Mouse (Mus musculus): ENCODE results near the gene Ppl. TPM values are rescaled to one million over a fixed set of nuclear protein-coding genes. Genes with fewer than 3 reads are reported as not detected.

Gene Ppl
- polyA plus RNA-seq (2015; fragmentation: Illumina TruSeq; extraction: RNeasy Lipid Tissue Mini Kit (QIAGEN cat#74804); ENCODE audit: low read depth, low replicate concordance) = 0.31 TPM

GRCm38 (mm10) chr16:5132401-5132801, at the start of gene Ppl:
Gene Ppl, minus strand, starts transcription at chr16:5132421.

GRCm38 (mm10) chr16:5147037-5147385, 14.8 kb upstream of the Ppl start, which contains the start of gene Sec14l5:
Gene Sec14l5, plus strand, starts transcription at chr16:5147109.

GRCm38 (mm10) chr16:5049774-5050234, 82.4 kb downstream of the Ppl start, which contains the start of the genes Glyr1 and Ubn1:
Gene Glyr1, minus strand, starts transcription at chr16:5049863.
Gene Ubn1, plus strand, starts transcription at chr16:5050057.

Other genes starting within 250 kb of the Ppl start
- gene Mgrn1, start 246.2 kb downstream of the Ppl start, polyA plus RNA-seq (2015; fragmentation: Illumina TruSeq; extraction: RNeasy Lipid Tissue Mini Kit (QIAGEN cat#74804); ENCODE audit: low read depth, low replicate concordance) = 154 TPM
- 68.0 TPM for gene Nudt16l1, start 193.7 kb downstream of the Ppl start, polyA plus RNA-seq (2015; fragmentation: Illumina TruSeq; extraction: RNeasy Lipid Tissue Mini Kit (QIAGEN cat#74804); ENCODE audit: low read depth, low replicate concordance)
- 43.4 TPM for gene Anks3, start 168.2 kb downstream of the Ppl start, polyA plus RNA-seq (2015; fragmentation: Illumina TruSeq; extraction: RNeasy Lipid Tissue Mini Kit (QIAGEN cat#74804); ENCODE audit: low read depth, low replicate concordance)
- not detected for gene Sept12, start 134.6 kb downstream of the Ppl start, polyA plus RNA-seq (2015; fragmentation: Illumina TruSeq; extraction: RNeasy Lipid Tissue Mini Kit (QIAGEN cat#74804); ENCODE audit: low read depth, low replicate concordance)
- gene Smim22, start 125.1 kb downstream of the Ppl start, polyA plus RNA-seq (2015; fragmentation: Illumina TruSeq; extraction: RNeasy Lipid Tissue Mini Kit (QIAGEN cat#74804); ENCODE audit: low read depth, low replicate concordance) = not detected
- 230 TPM for gene Rogdi, start 118.9 kb downstream of the Ppl start, polyA plus RNA-seq (2015; fragmentation: Illumina TruSeq; extraction: RNeasy Lipid Tissue Mini Kit (QIAGEN cat#74804); ENCODE audit: low read depth, low replicate concordance)
- 168 TPM for gene Glyr1, start 82.6 kb downstream of the Ppl start, polyA plus RNA-seq (2015; fragmentation: Illumina TruSeq; extraction: RNeasy Lipid Tissue Mini Kit (QIAGEN cat#74804); ENCODE audit: low read depth, low replicate concordance)
- 24.7 TPM for gene Ubn1, start 82.4 kb downstream of the Ppl start, polyA plus RNA-seq (2015; fragmentation: Illumina TruSeq; extraction: RNeasy Lipid Tissue Mini Kit (QIAGEN cat#74804); ENCODE audit: low read depth, low replicate concordance)
- 11.1 TPM for gene Sec14l5, start 14.7 kb upstream of the Ppl start, polyA plus RNA-seq (2015; fragmentation: Illumina TruSeq; extraction: RNeasy Lipid Tissue Mini Kit (QIAGEN cat#74804); ENCODE audit: low read depth, low replicate concordance)
- 9.0 TPM for gene Nagpa, start 71.6 kb upstream of the Ppl start, polyA plus RNA-seq (2015; fragmentation: Illumina TruSeq; extraction: RNeasy Lipid Tissue Mini Kit (QIAGEN cat#74804); ENCODE audit: low read depth, low replicate concordance)
- gene AU021092, start 89.9 kb upstream of the Ppl start, polyA plus RNA-seq (2015; fragmentation: Illumina TruSeq; extraction: RNeasy Lipid Tissue Mini Kit (QIAGEN cat#74804); ENCODE audit: low read depth, low replicate concordance) = 6.1 TPM
- gene Alg1, start 101.2 kb upstream of the Ppl start, polyA plus RNA-seq (2015; fragmentation: Illumina TruSeq; extraction: RNeasy Lipid Tissue Mini Kit (QIAGEN cat#74804); ENCODE audit: low read depth, low replicate concordance) = 34.9 TPM
- gene Eef2kmt, start 123.6 kb upstream of the Ppl start, polyA plus RNA-seq (2015; fragmentation: Illumina TruSeq; extraction: RNeasy Lipid Tissue Mini Kit (QIAGEN cat#74804); ENCODE audit: low read depth, low replicate concordance) = 7.3 TPM

Measured in brain, adult 10 weeks (tissue).